Mouse (Mus musculus) embryo, embryonic 10 days (tissue): ENCODE results near the gene Adprhl2.

Source experiments
- DNase-seq: peaks from one replicate; pipeline ENCODE4 v3.0.0-alpha.2; 2015; ENCODE audit warnings: low spot score

The Adprhl2 gene

GRCm38 (mm10) chr4:126321111-126321853 is at the start of gene Adprhl2:
Gene Adprhl2, minus strand, starts transcription at chr4:126321703.
- DNase-seq: peak; percentile 97

DNA sequence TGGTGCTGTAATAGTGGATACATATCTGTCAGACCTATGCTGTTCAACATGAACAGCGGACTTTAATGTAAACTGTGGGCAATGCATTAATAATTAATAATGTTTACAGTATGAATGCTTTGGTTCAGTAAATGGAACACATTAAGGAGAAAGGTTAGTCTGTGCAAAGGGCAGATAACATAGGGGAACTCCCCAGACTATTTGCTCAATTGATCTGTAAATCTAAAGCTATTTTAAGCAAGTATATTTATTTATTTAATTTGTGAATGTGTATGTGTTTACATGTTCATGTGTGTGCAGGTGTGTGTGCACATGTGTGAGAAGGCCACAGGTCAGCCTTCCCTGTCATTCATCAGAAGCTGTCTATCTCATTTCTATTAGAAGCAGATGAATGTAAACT is 38.6 kb upstream of the Adprhl2 start:
- no peak for DNase-seq

- no peak for DNase-seq
Measured at GRCm38 (mm10) chr4:126343451-126343850, 21.9 kb upstream of the Adprhl2 start.

GRCm38 (mm10) chr4:126339461-126339860 is 18.0 kb upstream of the Adprhl2 start:
- no peak for DNase-seq

DNA sequence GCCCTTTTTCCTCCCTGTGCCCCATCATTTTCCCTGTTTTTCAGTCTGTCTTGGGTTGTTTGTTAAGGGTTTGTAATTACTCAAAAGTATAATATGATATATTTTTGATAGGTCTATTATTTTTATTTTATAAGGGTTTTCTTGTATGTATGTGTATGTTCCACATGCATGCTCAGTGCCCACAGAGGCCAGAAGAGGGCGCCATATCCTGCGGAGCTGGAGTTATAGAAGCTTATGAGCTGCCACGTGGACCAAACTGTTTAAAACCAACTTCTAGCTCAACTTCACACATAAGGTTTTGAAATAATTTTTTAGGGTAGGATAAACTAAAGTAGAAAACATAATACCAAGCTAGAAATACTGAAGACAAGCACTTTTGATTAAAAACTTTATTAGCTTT is 10.9 kb upstream of the Adprhl2 start:
- DNase-seq: peak; percentile 48

DNA sequence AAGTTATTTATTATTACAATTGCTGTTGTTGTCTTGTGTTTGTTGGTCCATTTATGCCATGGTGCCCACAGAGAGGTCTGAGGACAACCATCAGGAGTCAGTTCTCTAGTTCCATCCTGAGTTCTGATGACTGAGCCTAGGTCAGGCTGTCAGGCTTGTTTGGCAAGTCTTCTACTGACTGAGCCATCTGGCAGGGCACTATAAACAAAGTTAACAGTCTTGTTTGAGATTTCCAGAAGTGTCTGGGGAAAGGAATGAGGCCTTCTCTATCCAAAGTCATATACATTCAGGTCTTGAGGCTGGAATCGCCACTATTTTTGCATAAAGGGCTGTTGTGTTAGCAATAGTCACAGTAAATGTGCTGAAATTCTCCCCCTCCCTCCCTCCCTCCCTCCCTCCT is 10.2 kb upstream of the Adprhl2 start:
- DNase-seq: no peak

DNA sequence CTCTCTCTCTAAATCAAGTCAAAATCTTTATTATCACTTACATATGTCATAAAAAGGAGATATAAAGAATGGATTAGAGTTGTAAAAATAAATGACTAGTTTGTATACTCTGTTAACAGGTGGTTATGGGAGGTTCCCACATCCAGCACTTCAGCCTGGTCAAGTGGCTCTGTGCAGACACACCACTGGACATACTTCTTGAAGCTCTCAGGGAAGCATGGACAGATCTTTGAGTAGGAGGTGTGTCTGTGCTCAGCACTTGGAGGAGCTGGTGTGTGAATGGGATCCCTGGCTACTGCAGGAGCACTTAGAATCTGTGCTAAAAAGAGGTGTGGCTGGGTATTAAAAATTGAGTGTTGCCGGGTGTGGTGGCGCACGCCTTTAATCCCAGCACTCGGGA is 8.8 kb upstream of the Adprhl2 start:
- no peak for DNase-seq

DNA sequence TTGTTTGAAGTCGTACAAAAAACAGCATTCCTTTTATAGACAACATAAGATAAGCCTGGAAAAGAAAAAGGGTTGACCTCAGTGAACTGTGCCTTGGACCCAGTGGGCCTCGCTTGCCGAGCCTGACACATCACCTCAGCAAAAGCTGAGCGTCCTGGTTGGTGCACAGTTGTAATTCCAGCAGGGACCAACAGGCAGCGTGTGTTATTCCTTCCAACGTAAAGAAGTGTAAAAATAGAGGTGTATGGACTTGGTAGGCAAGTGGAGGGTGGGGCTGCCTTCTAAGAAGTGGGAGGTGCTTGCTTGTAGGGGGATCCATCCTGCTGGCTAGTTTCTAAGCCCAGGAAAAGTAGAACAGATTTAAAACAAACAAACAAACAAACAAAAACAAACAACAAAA is 4.5 kb upstream of the Adprhl2 start:
- no peak for DNase-seq

- DNase-seq: peak; percentile 35
Measured at GRCm38 (mm10) chr4:126325281-126325861, 3.9 kb upstream of the Adprhl2 start, which contains the start of gene Tekt2. Gene Tekt2, minus strand, starts transcription at chr4:126325688.

DNA sequence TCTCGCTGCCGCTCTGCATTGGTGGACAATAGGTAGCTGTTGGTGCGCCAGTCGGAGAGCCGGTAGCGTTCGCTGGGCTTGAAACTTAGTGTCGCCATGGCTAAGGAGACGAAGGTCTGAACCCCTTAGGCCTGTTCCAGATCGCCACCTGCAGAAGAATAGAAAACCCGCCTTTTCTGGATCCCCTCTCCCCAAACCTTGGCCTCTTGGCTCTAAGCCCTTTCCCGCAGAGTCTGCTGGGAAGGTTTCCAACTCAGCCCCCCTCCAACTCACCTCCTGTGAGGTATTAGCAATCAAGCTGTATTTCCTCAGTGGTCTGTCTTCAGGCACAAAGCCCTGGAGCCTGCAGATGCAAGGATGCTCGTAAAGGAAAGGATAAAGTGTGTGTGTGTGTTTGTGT is 3.4 kb upstream of the Adprhl2 start:
- DNase-seq: no peak

- DNase-seq: no peak
Measured at GRCm38 (mm10) chr4:126322646-126323045, 1.1 kb upstream of the Adprhl2 start.

- DNase-seq: no peak
Measured at GRCm38 (mm10) chr4:126321854-126322511, 480 bp upstream of the Adprhl2 start.

DNA sequence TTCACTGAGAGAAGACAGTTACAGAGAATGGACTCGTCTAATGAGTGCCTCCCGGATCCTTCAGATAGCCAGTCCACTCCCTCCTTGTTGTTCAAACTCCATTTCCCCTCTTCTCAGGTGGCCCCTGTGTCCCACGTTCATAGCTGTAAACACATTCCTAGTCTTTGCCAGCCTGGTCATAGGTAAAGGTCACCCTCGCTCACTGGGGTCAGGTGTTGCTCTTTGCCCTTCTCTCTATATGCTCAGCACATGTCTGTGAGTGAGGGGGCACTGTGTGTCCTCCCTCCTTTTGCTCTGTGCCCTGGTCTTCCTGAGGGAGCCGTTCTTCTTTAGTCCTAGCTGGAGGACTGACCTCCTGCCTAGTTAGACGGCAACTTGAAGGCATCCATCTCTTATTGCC is 1.7 kb downstream of the Adprhl2 start:
- no peak for DNase-seq

DNA sequence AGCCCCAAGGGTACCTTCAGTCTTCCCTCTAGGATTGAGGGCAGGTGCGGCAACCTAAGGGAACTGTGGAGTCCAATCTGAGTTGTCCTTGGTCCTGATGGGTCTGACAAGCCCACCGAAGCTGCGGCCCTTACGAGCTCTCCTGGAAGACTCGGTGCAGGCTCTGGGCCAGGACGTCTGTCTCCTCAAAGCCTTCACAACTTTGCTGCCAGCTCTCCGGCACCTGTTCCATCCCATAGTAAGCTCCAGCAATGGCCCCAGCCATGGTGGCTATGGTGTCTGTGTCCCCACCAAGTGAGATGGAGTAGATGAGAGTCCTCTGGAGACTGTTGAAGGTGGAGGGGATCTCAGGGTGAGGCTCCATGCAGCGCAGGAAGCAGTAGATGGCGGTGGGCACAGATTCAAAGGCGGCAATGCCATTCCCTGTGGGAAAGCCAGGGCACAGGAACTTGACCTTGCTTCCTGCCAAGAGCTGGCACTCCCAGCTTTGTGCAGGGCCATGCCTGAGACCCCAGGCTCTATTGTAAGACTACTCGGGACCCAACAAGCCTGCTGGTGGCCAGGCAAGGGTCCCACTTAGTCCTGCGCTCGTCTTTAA is 5.0 kb downstream of the Adprhl2 start:
- DNase-seq: no peak

DNA sequence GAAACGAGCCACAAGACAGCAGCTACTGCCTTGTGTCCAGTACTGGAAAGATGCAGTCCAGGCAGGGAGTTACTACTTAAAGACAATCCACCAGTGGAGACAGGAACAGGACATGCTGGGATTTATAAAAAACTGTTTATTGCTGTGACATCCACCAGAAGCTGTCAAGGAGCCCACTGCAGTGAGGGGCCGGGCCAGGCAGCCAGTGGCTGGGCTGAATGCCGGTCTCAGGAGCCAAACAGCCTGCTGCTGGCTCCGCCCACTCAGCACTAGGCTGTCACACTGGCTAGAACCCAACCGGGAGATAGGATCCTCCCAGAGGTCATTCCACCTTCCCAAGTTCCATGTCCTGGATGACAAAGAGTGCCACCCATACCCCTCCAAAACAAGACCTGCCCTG is 5.6 kb downstream of the Adprhl2 start:
- DNase-seq: no peak

- DNase-seq: peak; percentile 51
Measured at GRCm38 (mm10) chr4:126314393-126314792, 7.1 kb downstream of the Adprhl2 start.

DNA sequence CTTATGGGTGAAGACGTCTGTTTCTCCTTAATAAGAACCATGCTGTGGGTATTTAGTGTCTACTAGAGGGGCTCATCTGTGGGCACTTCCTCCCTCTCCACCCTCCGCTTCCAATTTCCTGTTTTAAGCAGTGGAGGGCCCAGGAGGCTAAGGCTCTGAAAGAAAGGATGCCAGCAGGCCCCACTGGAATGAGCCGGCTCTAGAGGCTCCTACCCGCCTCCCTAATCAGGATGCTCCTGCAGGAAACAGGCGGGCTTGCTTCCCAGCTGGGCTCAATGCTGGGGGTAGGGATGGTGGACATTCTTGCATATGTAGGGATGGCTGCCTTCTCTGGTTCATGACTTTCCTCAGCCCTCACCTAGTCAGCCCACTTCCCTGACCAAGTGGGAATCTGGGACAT is 8.3 kb downstream of the Adprhl2 start:
- DNase-seq: no peak

DNA sequence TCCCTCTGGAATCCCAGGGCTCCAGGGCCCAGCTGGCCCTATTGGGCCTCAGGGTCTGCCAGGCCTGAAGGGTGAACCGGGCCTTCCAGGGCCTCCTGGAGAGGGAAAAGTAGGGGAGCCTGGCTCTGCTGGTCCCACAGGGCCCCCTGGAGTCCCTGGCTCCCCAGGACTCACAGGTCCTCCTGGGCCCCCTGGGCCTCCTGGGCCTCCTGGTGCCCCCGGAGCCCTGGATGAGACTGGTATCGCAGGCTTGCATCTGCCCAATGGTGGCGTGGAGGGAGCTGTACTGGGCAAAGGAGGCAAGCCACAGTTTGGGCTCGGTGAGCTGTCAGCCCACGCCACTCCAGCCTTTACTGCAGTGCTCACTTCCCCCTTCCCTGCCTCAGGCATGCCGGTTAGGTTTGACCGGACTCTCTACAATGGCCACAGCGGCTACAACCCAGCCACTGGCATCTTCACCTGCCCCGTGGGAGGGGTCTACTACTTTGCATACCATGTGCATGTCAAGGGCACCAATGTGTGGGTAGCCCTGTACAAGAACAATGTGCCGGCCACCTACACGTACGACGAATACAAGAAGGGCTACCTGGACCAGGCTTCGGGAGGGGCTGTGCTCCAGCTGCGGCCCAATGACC is 9.8 kb downstream of the Adprhl2 start:
- DNase-seq: no peak

DNA sequence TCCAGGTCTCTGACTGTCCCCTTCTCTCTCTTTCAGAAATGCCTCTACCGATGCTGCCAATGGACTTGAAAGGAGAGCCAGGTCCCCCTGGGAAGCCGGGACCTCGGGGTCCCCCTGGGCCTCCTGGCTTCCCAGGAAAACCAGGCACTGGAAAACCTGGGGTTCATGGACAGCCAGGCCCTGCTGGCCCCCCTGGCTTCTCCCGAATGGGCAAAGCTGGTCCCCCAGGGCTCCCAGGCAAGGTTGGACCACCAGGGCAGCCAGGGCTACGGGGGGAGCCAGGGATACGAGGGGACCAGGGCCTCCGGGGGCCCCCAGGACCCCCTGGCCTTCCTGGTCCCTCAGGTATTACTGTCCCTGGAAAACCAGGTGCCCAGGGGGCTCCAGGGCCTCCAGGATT is 11.2 kb downstream of the Adprhl2 start:
- no peak for DNase-seq

DNA sequence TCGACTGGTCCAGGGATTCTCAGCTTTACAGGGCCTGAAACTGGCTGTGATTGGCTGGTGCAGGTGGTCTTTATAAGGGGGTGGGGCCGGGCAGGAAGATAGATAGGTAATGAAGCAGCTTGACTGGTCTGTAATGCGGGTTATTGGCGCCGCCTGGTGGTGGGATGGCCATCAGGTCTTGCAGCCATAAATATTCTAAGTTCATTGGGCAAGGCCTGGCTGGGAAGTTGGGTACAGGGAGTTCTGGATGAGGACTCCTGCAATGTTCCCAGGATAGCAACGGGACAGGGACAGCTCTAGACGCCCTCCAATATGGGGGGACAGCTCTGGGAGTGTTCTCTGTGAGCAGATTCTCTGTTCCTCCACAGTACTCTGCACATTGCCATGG is 11.6 kb downstream of the Adprhl2 start:
- DNase-seq: peak; percentile 93

- DNase-seq: peak; percentile 66
Measured at GRCm38 (mm10) chr4:126309211-126309921, 12.1 kb downstream of the Adprhl2 start.

DNA sequence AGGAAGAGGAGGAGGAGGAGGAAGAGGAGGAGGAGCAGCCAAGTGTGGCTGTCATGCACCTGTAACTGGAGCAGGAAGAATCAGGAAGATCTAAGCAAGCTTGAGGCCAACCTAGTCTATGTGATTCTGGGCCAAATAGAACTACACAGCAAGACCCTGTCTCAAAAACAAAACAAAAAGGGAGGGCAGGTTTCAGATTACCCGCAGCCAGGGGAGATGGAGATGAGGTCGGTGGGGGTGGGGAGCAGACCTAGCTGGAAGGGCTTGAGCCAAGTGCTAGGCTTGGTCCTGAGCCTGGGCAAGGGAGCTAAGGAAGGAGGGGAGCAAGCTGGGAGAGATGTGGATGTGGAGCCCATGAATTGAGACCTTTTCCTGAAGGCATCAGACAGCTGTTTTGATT is 14.7 kb downstream of the Adprhl2 start:
- no peak for DNase-seq
